Mouse (Mus musculus) bone marrow macrophage, adult 2 months (primary cell): ENCODE results near the gene Syne3.

ENCODE experiments used
- CTCF ChIP-seq: IDR thresholded peaks from 2 replicates; pipeline ENCODE4 v1.5.1; 2012; ENCODE audit warnings: low read depth, mild to moderate bottlenecking, low read length, moderate library complexity
- POLR2A ChIP-seq: IDR thresholded peaks from 2 replicates; pipeline ENCODE4 v1.6.1; 2012; ENCODE audit warnings: mild to moderate bottlenecking, low read depth, low read length, borderline replicate concordance

DNA sequence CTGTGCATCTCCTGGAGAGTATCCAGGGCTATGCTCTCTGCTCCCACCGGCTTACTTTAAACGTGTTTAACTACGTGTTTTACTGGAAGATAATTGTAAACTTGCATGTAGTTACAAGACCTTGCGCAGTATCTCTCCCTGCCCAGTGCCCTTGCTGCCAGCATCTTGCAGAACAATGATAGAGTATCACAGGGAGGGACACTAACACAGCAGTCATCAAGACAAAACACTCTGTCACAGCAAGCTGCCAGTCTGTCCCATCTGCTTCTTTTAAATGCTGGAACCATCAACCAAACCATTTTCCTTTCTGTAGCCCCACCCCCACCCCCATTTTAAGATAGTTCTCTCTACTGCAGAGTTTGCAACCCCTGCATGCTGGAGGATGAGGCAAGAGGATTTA is 6.6 kb upstream of the Syne3 start:
- no peak for TF ChIP-seq POLR2A
- no peak for TF ChIP-seq CTCF
